Mouse (Mus musculus): Measurements from ENCODE around the gene Agtrap. TPM values are rescaled to one million over a fixed set of nuclear protein-coding genes. Genes with fewer than 3 reads are reported as not detected.

Gene Agtrap
- polyA plus RNA-seq, 1 experiment = 119 TPM

DNA sequence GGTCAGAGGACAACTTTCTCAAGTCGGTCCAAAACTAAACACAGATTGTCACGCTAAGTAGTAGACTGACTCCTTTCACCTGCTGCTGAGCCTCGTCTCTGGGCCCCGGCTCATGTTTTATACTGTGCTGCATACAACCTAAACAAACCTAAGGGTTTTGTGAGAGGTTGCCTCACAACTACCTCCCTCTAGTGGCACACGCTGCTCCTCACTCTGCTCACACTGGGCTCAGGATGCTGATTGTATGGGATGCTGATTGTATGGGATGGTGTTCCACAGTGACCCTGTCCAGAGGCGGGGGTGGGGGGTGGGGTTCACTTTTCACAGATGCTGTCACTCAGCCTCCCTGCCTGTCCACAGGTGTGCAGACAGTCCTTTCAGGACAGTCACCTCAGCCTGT lies 8.6 kb downstream of the Agtrap start:
- TF ChIP-seq POLR2A (IDR thresholded peaks at IDR 0.05; ENCODE audit: low read depth, low read length) = no peak
- peak; percentile 20; the same call in 1 of the 2 replicates for TF ChIP-seq CTCF (conservative IDR thresholded peaks at IDR 0.05; ENCODE audit: insufficient read depth, insufficient read length, low read depth, low read length)
- H3K4me3 ChIP-seq (ENCODE audit: insufficient read depth, low read depth, low read length) = no peak overlapping the region
- WGBS = 69% methylated on average over 6 of the region's 6 CpGs
- H3K27ac ChIP-seq (ENCODE audit: insufficient read depth, low read depth, low read length) = no peak overlapping the region
- no peaks in the 10 kb centered on the region for H3K27me3 ChIP-seq (replicated peaks; ENCODE audit: control insufficient read depth, insufficient read depth, low read length)
- DNase-seq = no peak
- no peaks in the 10 kb centered on the region for H3K36me3 ChIP-seq (ENCODE audit: control insufficient read depth, insufficient read depth, low read length)
- H3K4me1 ChIP-seq (ENCODE audit: control insufficient read depth, insufficient read depth, low read length) = peaks cover 18% of the 10 kb centered on the region

- DNase-seq = no peak
- no peaks in the 10 kb centered on the region for H3K4me1 ChIP-seq (ENCODE audit: control insufficient read depth, insufficient read depth, low read length)
- H3K36me3 ChIP-seq (ENCODE audit: control insufficient read depth, insufficient read depth, low read length) = no peaks in the 10 kb centered on the region
- no peak overlapping the region for H3K4me3 ChIP-seq (ENCODE audit: insufficient read depth, low read depth, low read length)
- no peak overlapping the region for H3K27ac ChIP-seq (ENCODE audit: insufficient read depth, low read depth, low read length)
- H3K27me3 ChIP-seq (replicated peaks; ENCODE audit: control insufficient read depth, insufficient read depth, low read length) = no peaks in the 10 kb centered on the region
- no peak for TF ChIP-seq POLR2A (IDR thresholded peaks at IDR 0.05; ENCODE audit: low read depth, low read length)
- no peak for TF ChIP-seq CTCF (conservative IDR thresholded peaks at IDR 0.05; ENCODE audit: insufficient read depth, insufficient read length, low read depth, low read length)
- WGBS = 91% methylated on average over 6 of the region's 6 CpGs
These were observed 11.9 kb downstream of the Agtrap start for GRCm38 (mm10) chr4:148075881-148076280.

GRCm38 (mm10) chr4:148075259-148075658 lies 12.6 kb downstream of the Agtrap start:
- DNase-seq = peak; percentile 82
- no peak overlapping the region for H3K27ac ChIP-seq (ENCODE audit: insufficient read depth, low read depth, low read length)
- H3K36me3 ChIP-seq (ENCODE audit: control insufficient read depth, insufficient read depth, low read length) = no peaks in the 10 kb centered on the region
- TF ChIP-seq POLR2A (IDR thresholded peaks at IDR 0.05; ENCODE audit: low read depth, low read length) = no peak
- TF ChIP-seq CTCF (conservative IDR thresholded peaks at IDR 0.05; ENCODE audit: insufficient read depth, insufficient read length, low read depth, low read length) = no peak
- WGBS = 50% methylated on average over 21 of the region's 21 CpGs
- peak overlapping the region; percentile 43 for H3K4me3 ChIP-seq (ENCODE audit: insufficient read depth, low read depth, low read length)
- H3K4me1 ChIP-seq (ENCODE audit: control insufficient read depth, insufficient read depth, low read length) = no peaks in the 10 kb centered on the region
- H3K27me3 ChIP-seq (replicated peaks; ENCODE audit: control insufficient read depth, insufficient read depth, low read length) = no peaks in the 10 kb centered on the region

- Histone ChIP-seq H3K4me3 (ENCODE audit: insufficient read depth, low read depth, low read length) (peak overlapping the region; percentile 43; the same call in 1 of the 2 replicates), H3K27me3 (replicated peaks; ENCODE audit: control insufficient read depth, insufficient read depth, low read length) (no peaks in the 10 kb centered on the region), H3K4me1 (ENCODE audit: control insufficient read depth, insufficient read depth, low read length) (no peaks in the 10 kb centered on the region), H3K36me3 (ENCODE audit: control insufficient read depth, insufficient read depth, low read length) (no peaks in the 10 kb centered on the region), H3K27ac (ENCODE audit: insufficient read depth, low read depth, low read length) (no peak overlapping the region)
- 0 out of 2 replicates have a peak, but pooled peaks have one; percentile 25 for TF ChIP-seq CTCF (conservative IDR thresholded peaks at IDR 0.05; ENCODE audit: insufficient read depth, insufficient read length, low read depth, low read length)
- no peak for TF ChIP-seq POLR2A (IDR thresholded peaks at IDR 0.05; ENCODE audit: low read depth, low read length)
- WGBS = 46% methylated on average over 17 of the region's 17 CpGs
- DNase-seq = peak; percentile 45
These were observed 13.2 kb downstream of the Agtrap start for GRCm38 (mm10) chr4:148074521-148075189.

GRCm38 (mm10) chr4:148071508-148071907 lies 16.3 kb downstream of the Agtrap start:
- Histone ChIP-seq H3K27ac (ENCODE audit: insufficient read depth, low read depth, low read length) (no peak overlapping the region), H3K4me1 (ENCODE audit: control insufficient read depth, insufficient read depth, low read length) (peaks cover 2% of the 10 kb centered on the region), H3K36me3 (ENCODE audit: control insufficient read depth, insufficient read depth, low read length) (no peaks in the 10 kb centered on the region), H3K27me3 (replicated peaks; ENCODE audit: control insufficient read depth, insufficient read depth, low read length) (no peaks in the 10 kb centered on the region), H3K4me3 (ENCODE audit: insufficient read depth, low read depth, low read length) (no peak overlapping the region)
- WGBS = 39% methylated on average over 5 of the region's 5 CpGs
- no peak for TF ChIP-seq POLR2A (IDR thresholded peaks at IDR 0.05; ENCODE audit: low read depth, low read length)
- peak; percentile 75 for DNase-seq

DNA sequence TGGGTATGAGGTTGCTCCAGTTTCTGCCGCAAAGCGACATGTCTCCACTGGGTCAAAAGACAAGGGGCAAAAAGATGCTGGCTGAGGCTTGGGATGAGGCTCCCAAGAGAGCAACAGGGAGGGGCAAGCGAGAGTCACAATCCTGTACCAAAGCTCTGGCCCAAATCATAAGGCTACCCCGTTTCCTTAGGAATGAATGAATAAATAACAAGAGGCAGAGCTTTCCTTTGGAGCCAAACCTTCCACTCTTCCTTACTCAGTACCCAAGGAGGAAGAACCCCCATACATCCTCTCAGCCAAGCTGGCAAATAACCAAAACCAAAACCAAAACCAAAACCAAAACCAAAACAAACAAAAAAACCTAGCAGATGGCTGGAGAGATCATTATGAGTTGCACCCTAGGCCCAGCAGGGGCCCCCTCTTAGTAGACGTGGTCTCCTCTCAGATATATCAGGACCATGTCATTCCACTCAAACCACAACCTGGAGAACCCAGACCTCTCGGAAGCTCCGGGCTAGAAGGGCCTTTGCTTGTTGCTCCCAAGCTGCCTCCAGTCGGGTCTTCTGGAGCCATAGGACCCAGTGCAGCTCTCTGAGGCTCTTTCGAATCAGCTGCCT lies 18.1 kb downstream of the Agtrap start:
- H3K27me3 ChIP-seq (replicated peaks; ENCODE audit: control insufficient read depth, insufficient read depth, low read length) = no peaks in the 10 kb centered on the region
- H3K4me1 ChIP-seq (ENCODE audit: control insufficient read depth, insufficient read depth, low read length) = peaks cover 12% of the 10 kb centered on the region
- H3K4me3 ChIP-seq (ENCODE audit: insufficient read depth, low read depth, low read length) = no peak overlapping the region
- no peaks in the 10 kb centered on the region for H3K36me3 ChIP-seq (ENCODE audit: control insufficient read depth, insufficient read depth, low read length)
- WGBS = 85% methylated on average over 9 of the region's 9 CpGs
- no peak overlapping the region for H3K27ac ChIP-seq (ENCODE audit: insufficient read depth, low read depth, low read length)
- DNase-seq = no peak
- TF ChIP-seq POLR2A (IDR thresholded peaks at IDR 0.05; ENCODE audit: low read depth, low read length) (no peak), CTCF (conservative IDR thresholded peaks at IDR 0.05; ENCODE audit: insufficient read depth, insufficient read length, low read depth, low read length) (no peak)

DNA sequence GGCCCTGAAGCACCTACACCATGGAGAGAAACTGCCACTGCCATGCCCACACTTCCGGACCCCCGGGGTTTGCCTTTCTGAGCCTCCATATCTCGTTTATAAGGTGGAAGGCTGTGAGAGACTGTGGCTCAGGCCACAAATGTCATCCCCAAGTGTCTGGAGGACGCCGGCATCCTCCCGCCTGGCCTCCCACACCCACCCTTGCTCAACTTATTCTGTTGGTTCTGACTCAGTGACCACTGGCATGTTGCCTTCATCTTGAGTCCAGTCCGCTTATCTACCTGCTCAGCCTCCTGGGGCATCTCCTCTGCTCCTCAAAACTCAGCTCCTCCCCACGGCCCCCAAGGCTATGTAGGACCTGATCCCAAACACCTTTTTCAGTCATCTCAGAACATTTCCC lies 20.5 kb downstream of the Agtrap start:
- H3K27me3 ChIP-seq (replicated peaks; ENCODE audit: control insufficient read depth, insufficient read depth, low read length) = no peaks in the 10 kb centered on the region
- H3K36me3 ChIP-seq (ENCODE audit: control insufficient read depth, insufficient read depth, low read length) = no peaks in the 10 kb centered on the region
- H3K27ac ChIP-seq (ENCODE audit: insufficient read depth, low read depth, low read length) = no peak overlapping the region
- H3K4me3 ChIP-seq (ENCODE audit: insufficient read depth, low read depth, low read length) = no peak overlapping the region
- TF ChIP-seq POLR2A (IDR thresholded peaks at IDR 0.05; ENCODE audit: low read depth, low read length) (no peak), CTCF (conservative IDR thresholded peaks at IDR 0.05; ENCODE audit: insufficient read depth, insufficient read length, low read depth, low read length) (no peak)
- no peak for DNase-seq
- WGBS = 79% methylated on average over 8 of the region's 8 CpGs
- peaks cover 12% of the 10 kb centered on the region for H3K4me1 ChIP-seq (ENCODE audit: control insufficient read depth, insufficient read depth, low read length)
